9 mouse cellular contexts compared by ENCODE assay signal in the genomic region with DNA sequence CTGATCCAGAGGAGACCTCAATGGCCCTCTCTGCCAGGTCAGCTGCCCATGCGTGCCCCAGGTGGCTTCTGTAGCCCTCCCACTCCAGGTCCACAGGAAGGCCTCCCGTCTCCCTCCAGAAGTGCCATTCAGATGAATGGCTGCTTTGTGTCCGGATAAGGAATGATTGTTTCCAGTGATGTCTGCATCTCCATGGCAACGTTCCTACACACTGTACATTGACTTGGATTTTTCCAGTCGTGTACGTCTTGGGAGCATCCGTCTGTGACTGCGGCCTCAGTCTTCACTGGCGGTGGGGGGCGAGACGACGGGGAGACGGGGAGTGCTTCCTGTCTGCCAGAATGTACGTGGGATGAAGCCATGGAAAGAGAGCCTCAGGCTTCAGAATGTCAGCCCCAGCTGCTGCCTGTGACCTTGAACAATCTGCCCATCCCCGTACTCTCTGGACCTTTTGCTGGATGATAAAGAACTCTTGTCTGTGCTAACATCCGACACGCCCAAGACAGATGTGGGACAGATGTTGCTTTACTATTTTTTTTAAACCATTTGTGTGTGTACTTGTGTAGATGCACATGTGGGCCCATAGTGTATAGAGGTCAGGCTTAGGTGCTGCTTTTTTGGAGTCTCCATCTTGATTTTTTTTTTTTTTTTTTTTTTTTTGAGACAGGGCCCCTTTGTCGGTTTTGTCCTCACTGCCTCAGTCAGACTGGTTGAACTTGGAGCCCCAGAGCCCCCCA.
DNase-seq lines count a peak whose midpoint lies in the region; ATAC-seq and TF ChIP-seq lines count a peak whose summit lies in the region.
"Had no signal": no experiment of that assay in that cellular context is flagged by ENCODE, and none has a peak within 500 bp of the region (broad histone marks: within the 10 kb centered on the region; RNA-seq: fewer than 3 reads in every experiment).

No protein-coding gene starts in this region.

- H3K4me2 ChIP-seq in lung, embryonic 14.5 days = no peak overlapping the region
- H3K4me2 ChIP-seq in embryonic facial prominence, embryonic 14.5 days (ENCODE audit: low read depth, low read length) = no peak overlapping the region

- H3K4me3 ChIP-seq in lung, embryonic 14.5 days (ENCODE audit: low read depth, low read length) = no peak overlapping the region
- H3K4me3 ChIP-seq in embryonic facial prominence, embryonic 14.5 days (ENCODE audit: low read depth, low read length) = no peak overlapping the region

- H3K9ac ChIP-seq in lung, embryonic 14.5 days = no peak overlapping the region
- no peak overlapping the region for H3K9ac ChIP-seq in embryonic facial prominence, embryonic 14.5 days (ENCODE audit: low read depth, low read length)

- H3K36me3 ChIP-seq in lung, embryonic 14.5 days (ENCODE audit: insufficient read depth) = no peaks in the 10 kb centered on the region
- H3K36me3 ChIP-seq in embryonic facial prominence, embryonic 14.5 days (ENCODE audit: control insufficient read depth, insufficient read depth, low read length) = no peaks in the 10 kb centered on the region

- peak; percentile 78 for DNase-seq in lung, embryonic 14.5 days
- no peak for DNase-seq in lung, postnatal 4 days
- DNase-seq in embryonic facial prominence, embryonic 14.5 days (ENCODE audit: low spot score) = peak; percentile 93
- DNase-seq in left cerebral cortex, postnatal 10 days (ENCODE audit: extremely low spot score in 1 of 2, low spot score in 2 of 2) = peak; percentile 35 to 61
- DNase-seq in right cerebral cortex, postnatal 10 days (ENCODE audit: low spot score in 2 of 2) = peak; percentile 64 to 75
- DNase-seq in adrenal gland, postnatal 10 days = no peak
- no peak for DNase-seq in lung, postnatal 14 days
- no peak for DNase-seq in c-Kit-positive CD71-positive TER-119-positive erythroid progenitor cells, embryonic 14.5 days (ENCODE audit: low spot score)
- DNase-seq: gastrocnemius, postnatal 14 days had no signal

- peaks cover 9% of the 10 kb centered on the region; the same call in 1 of the 2 replicates for H3K4me1 ChIP-seq in lung, embryonic 14.5 days (ENCODE audit: insufficient read depth)
- peaks cover 24% of the 10 kb centered on the region for H3K4me1 ChIP-seq in embryonic facial prominence, embryonic 14.5 days (ENCODE audit: control insufficient read depth, insufficient read depth, low read length)

- 14% methylated on average over 18 of the region's 18 CpGs for WGBS in lung, embryonic 14.5 days
- WGBS in embryonic facial prominence, embryonic 14.5 days = 12% methylated on average over 18 of the region's 18 CpGs

- intact Hi-C loops in left cerebral cortex, postnatal 10 days (cut with DNase I) = no loop called here

- peak overlapping the region; percentile 30; the same call in 1 of the 2 replicates for H3K27ac ChIP-seq in lung, embryonic 14.5 days (ENCODE audit: low read depth)
- H3K27ac ChIP-seq in embryonic facial prominence, embryonic 14.5 days (replicated peaks; ENCODE audit: low read depth, low read length) = peak overlapping the region; percentile 78

- H3K27me3 ChIP-seq in lung, embryonic 14.5 days (ENCODE audit: insufficient read depth, low read length) = peaks cover 7% of the 10 kb centered on the region
- H3K27me3 ChIP-seq in embryonic facial prominence, embryonic 14.5 days (replicated peaks; ENCODE audit: control insufficient read depth, insufficient read depth, low read length) = no peaks in the 10 kb centered on the region; the same call in 1 of the 2 replicates

- no peak for TF ChIP-seq CTCF in lung, embryonic 14.5 days (IDR thresholded peaks at IDR 0.05; ENCODE audit: low read depth)

- no peaks in the 10 kb centered on the region for H3K9me3 ChIP-seq in lung, embryonic 14.5 days (ENCODE audit: low read depth, low read length)
- no peaks in the 10 kb centered on the region for H3K9me3 ChIP-seq in embryonic facial prominence, embryonic 14.5 days (ENCODE audit: control insufficient read depth, low read length)

- ATAC-seq in lung, embryonic 14.5 days (ENCODE audit: insufficient read depth) = peak; percentile 50
- ATAC-seq in embryonic facial prominence, embryonic 14.5 days (ENCODE audit: low read depth) = peak; percentile 89

Comparison
In these comparisons a context has a peak if more than half of its experiments do, and no peak if none do; other contexts are left out.
1. DNase-seq: peak in lung, embryonic 14.5 days (single experiment), embryonic facial prominence, embryonic 14.5 days (single experiment), left cerebral cortex, postnatal 10 days (2 of 2) and right cerebral cortex, postnatal 10 days (2 of 2); none in lung, postnatal 4 days (0 of 2), adrenal gland, postnatal 10 days (single experiment), lung, postnatal 14 days (single experiment) and c-Kit-positive CD71-positive TER-119-positive erythroid progenitor cells, embryonic 14.5 days (single experiment).